Mouse (Mus musculus) liver, embryonic 16.5 days (tissue): ENCODE measurements at regions not wholly inside any gene's neighbourhood (a gene's known extent, or its start where the extent isn't known, plus 50 kb on each side); places are given as distances from the start of the nearest gene placed in this dataset.
A peak's percentile ranks its signal among the peaks of the same experiment; 100 is the strongest.

ENCODE experiments used
- ATAC-seq: fragments of 200-750 bp; cut with Nextera tagmentation; 2 replicates; pipeline ENCODE4 v1.8.0; 2017; ENCODE audit warnings: low read depth, mild to moderate bottlenecking, moderate number of reproducible peaks, moderate library complexity
- H3K27ac ChIP-seq: fragments of 300-500 bp; sonication (generic); 2 replicates; pipeline ENCODE4 v1.5.1; 2014; ENCODE audit warnings: mild to moderate bottlenecking, low read length
- H3K27me3 ChIP-seq: fragments of 300-500 bp; sonication (generic); 2 replicates; pipeline ENCODE4 v1.6.1; 2014; ENCODE audit warnings: low read depth, low read length, mixed read lengths; ENCODE audit not compliant: control insufficient read depth, insufficient read depth
- H3K36me3 ChIP-seq: fragments of 300-500 bp; sonication (generic); 2 replicates; pipeline ENCODE4 v1.6.1; 2014; ENCODE audit warnings: mild to moderate bottlenecking; ENCODE audit not compliant: control insufficient read depth, insufficient read depth
- H3K4me1 ChIP-seq: fragments of 300-500 bp; sonication (generic); 2 replicates; pipeline ENCODE4 v1.6.1; 2014; ENCODE audit warnings: low read depth, low read length, mixed read lengths; ENCODE audit not compliant: control insufficient read depth
- H3K4me2 ChIP-seq: fragments of 300-500 bp; sonication (generic); 2 replicates; pipeline ENCODE4 v1.6.1; 2014; ENCODE audit warnings: low read depth, low read length, mixed read lengths
- H3K4me3 ChIP-seq: fragments of 300-500 bp; sonication (generic); 2 replicates; pipeline ENCODE4 v1.5.1; 2014; ENCODE audit warnings: low read depth, mild to moderate bottlenecking, low read length
- H3K9ac ChIP-seq: fragments of 300-500 bp; sonication (generic); 2 replicates; pipeline ENCODE4 v1.6.1; 2014; ENCODE audit warnings: low read depth, low read length
- H3K9me3 ChIP-seq: fragments of 300-500 bp; sonication (generic); replicated peaks from 2 replicates; pipeline ENCODE4 v1.6.1; 2016; ENCODE audit warnings: low read length; ENCODE audit not compliant: control insufficient read depth
- WGBS: fragments of 180-500 bp; shearing (Covaris S2); extraction: QIAGEN DNeasy Blood & Tissue Kit; methylation state at CpG from one replicate; pipeline ENCODE4 v1.1.7; 2014; ENCODE audit not compliant: insufficient replicate concordance; 5-methylcytosine and 5-hydroxymethylcytosine counted together

GRCm38 (mm10) chr5:51099902-51100301 is 467.6 kb downstream of the Ppargc1a start:
- Histone ChIP-seq H3K4me2 (no peak overlapping the region), H3K4me3 (no peak overlapping the region), H3K27ac (no peak overlapping the region), H3K27me3 (no peaks in the 10 kb centered on the region), H3K9ac (no peak overlapping the region), H3K36me3 (no peaks in the 10 kb centered on the region), H3K9me3 (no peaks in the 10 kb centered on the region), H3K4me1 (no peaks in the 10 kb centered on the region)
- WGBS: 55% methylated on average over 3 of the region's 3 CpGs
- no peak for ATAC-seq

DNA sequence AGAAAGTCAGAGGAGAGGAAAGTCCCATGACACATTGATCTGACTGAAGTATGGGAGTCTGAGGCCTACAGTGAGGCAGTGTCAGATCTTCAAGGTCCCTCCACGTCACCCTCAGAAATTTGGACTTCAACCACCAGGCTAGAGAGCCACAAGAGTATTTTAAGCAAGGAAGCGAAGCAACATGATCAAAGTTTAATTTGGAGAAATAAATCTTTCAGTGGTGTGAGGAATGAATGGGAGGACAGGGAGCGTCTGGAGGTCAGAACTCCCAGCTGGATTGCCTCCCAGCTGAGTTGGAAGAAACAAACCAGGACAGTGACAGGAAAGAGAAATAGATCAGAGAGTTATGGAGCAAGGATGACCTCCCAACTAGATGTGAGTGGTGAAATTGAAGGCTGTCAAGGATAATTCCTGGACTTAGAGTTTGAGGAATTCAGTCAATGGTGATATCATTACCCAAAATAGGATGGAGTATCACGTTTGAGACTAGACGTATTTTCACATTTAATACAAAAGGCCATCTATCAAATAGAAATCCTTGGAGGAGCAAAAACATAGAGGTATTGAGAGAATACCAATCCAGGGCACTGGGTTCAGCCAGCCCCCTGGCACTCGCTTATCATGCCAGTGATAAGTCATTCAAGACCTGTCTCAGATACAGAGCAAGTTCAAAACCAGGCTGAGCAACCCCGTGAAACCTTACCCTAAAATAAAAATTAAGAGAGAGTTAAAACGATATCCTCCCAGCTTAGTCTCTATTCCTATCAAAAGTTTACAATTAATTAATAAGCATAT is 494.7 kb downstream of the Ppargc1a start:
- H3K4me2 ChIP-seq: no peak overlapping the region
- H3K27me3 ChIP-seq: no peaks in the 10 kb centered on the region
- 51% methylated on average over 8 of the region's 8 CpGs for WGBS
- H3K27ac ChIP-seq: no peak overlapping the region
- H3K36me3 ChIP-seq: no peaks in the 10 kb centered on the region
- ATAC-seq: no peak
- H3K4me3 ChIP-seq: no peak overlapping the region
- no peaks in the 10 kb centered on the region for H3K4me1 ChIP-seq
- H3K9me3 ChIP-seq: no peaks in the 10 kb centered on the region
- no peak overlapping the region for H3K9ac ChIP-seq

DNA sequence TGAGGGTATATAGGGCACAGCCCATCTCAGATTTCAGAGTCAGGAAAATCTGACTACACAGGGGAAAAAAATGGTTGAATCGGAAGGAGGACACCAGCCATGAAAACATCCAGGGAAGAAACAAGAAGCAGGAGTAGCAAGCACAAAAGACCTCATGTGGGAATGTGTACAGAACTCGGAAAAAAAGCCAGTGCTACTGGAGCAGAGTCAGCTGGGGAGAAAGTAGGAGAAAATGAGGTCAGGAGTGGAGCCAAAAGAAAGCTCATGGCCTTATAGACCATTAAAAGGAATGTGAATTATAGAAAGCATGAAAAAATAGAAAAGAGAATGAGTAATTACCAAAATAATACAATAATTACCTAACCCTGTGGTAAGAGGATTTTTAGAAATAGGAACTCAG is 495.4 kb downstream of the Ppargc1a start:
- H3K4me3 ChIP-seq: no peak overlapping the region
- no peak for ATAC-seq
- H3K27ac ChIP-seq: no peak overlapping the region
- H3K4me1 ChIP-seq: no peaks in the 10 kb centered on the region
- H3K4me2 ChIP-seq: no peak overlapping the region
- 49% methylated on average over 2 of the region's 2 CpGs for WGBS
- no peaks in the 10 kb centered on the region for H3K9me3 ChIP-seq
- H3K36me3 ChIP-seq: no peaks in the 10 kb centered on the region
- H3K27me3 ChIP-seq: no peaks in the 10 kb centered on the region
- H3K9ac ChIP-seq: no peak overlapping the region

GRCm38 (mm10) chr5:51069668-51070067 is 497.9 kb downstream of the Ppargc1a start:
- no peaks in the 10 kb centered on the region for H3K36me3 ChIP-seq
- no peaks in the 10 kb centered on the region for H3K27me3 ChIP-seq
- ATAC-seq: no peak
- H3K9me3 ChIP-seq: no peaks in the 10 kb centered on the region
- no peak overlapping the region for H3K4me2 ChIP-seq
- H3K27ac ChIP-seq: no peak overlapping the region
- H3K4me3 ChIP-seq: no peak overlapping the region
- 37% methylated on average over 1 of the region's 1 CpGs for WGBS
- no peak overlapping the region for H3K9ac ChIP-seq
- H3K4me1 ChIP-seq: no peaks in the 10 kb centered on the region

DNA sequence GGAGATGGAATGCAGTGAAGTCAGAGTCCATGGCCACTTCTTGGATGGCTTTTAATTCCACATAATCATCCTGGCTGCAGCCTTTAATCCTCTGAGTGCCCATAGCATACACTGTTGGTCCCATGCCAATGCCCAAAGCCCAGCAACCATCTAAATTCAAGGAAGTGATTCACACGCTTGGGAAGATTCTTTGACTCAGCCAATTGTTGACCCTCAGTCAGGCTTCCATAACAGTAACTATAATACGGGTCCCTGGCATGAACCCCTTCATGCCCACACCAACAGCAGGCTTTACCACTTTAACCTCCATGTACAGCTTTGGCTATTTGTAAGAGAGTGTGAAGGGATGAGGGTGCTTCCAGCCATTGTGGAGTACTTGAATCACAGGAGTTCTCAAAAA is 521.7 kb downstream of the Ppargc1a start:
- no peak for ATAC-seq
- H3K27ac ChIP-seq: no peak overlapping the region
- no peaks in the 10 kb centered on the region for H3K36me3 ChIP-seq
- no peaks in the 10 kb centered on the region for H3K27me3 ChIP-seq
- H3K4me1 ChIP-seq: no peaks in the 10 kb centered on the region
- 63% methylated on average over 2 of the region's 2 CpGs for WGBS
- no peak overlapping the region for H3K4me3 ChIP-seq
- no peaks in the 10 kb centered on the region for H3K9me3 ChIP-seq
- no peak overlapping the region for H3K4me2 ChIP-seq
- H3K9ac ChIP-seq: no peak overlapping the region

GRCm38 (mm10) chr5:51041541-51042217 is 525.8 kb downstream of the Ppargc1a start:
- WGBS: 64% methylated on average over 6 of the region's 6 CpGs

GRCm38 (mm10) chr5:51040926-51041325 is 526.6 kb downstream of the Ppargc1a start:
- Histone ChIP-seq H3K4me1 (no peaks in the 10 kb centered on the region), H3K9me3 (no peaks in the 10 kb centered on the region), H3K9ac (no peak overlapping the region), H3K27me3 (no peaks in the 10 kb centered on the region), H3K27ac (no peak overlapping the region), H3K4me2 (no peak overlapping the region), H3K36me3 (no peaks in the 10 kb centered on the region), H3K4me3 (no peak overlapping the region)
- 64% methylated on average over 6 of the region's 6 CpGs for WGBS
- no peak for ATAC-seq

More at GRCm38 (mm10) chr5:51041541-51042217, 525.8 kb downstream of the Ppargc1a start:
- Histone ChIP-seq H3K27me3 (no peaks in the 10 kb centered on the region), H3K36me3 (no peaks in the 10 kb centered on the region), H3K4me3 (no peak overlapping the region), H3K9ac (no peak overlapping the region), H3K4me2 (no peak overlapping the region), H3K4me1 (no peaks in the 10 kb centered on the region), H3K27ac (no peak overlapping the region), H3K9me3 (no peaks in the 10 kb centered on the region)
- ATAC-seq: no peak

GRCm38 (mm10) chr5:51040463-51040862 is 527.1 kb downstream of the Ppargc1a start:
- Histone ChIP-seq H3K4me3 (no peak overlapping the region), H3K9me3 (no peaks in the 10 kb centered on the region), H3K36me3 (no peaks in the 10 kb centered on the region), H3K9ac (no peak overlapping the region), H3K27me3 (no peaks in the 10 kb centered on the region), H3K27ac (no peak overlapping the region; the same call in 1 of the 2 replicates), H3K4me2 (no peak overlapping the region), H3K4me1 (no peaks in the 10 kb centered on the region)
- WGBS: 56% methylated on average over 6 of the region's 6 CpGs
- no peak for ATAC-seq

- Histone ChIP-seq H3K4me3 (no peak overlapping the region), H3K27me3 (no peaks in the 10 kb centered on the region), H3K9me3 (no peaks in the 10 kb centered on the region), H3K36me3 (no peaks in the 10 kb centered on the region), H3K9ac (no peak overlapping the region), H3K4me2 (no peak overlapping the region), H3K27ac (no peak overlapping the region), H3K4me1 (no peaks in the 10 kb centered on the region)
- 51% methylated on average over 5 of the region's 5 CpGs for WGBS
- ATAC-seq: peak; percentile 94
Measured at GRCm38 (mm10) chr5:51039713-51040178, 527.8 kb downstream of the Ppargc1a start.
